Mouse (Mus musculus) left cerebral cortex, postnatal 36 days (tissue): Measurements from ENCODE around the gene Mat2b. TPM values are rescaled to one million over a fixed set of nuclear protein-coding genes. Genes with fewer than 3 reads are reported as not detected.
"Not testable (repeated sequence)": the region's sequence is repeated elsewhere in the genome, so short reads cannot be mapped to it uniquely, and the experiment has no call there.

Source experiments
- DNase-seq, 2 experiments: peaks; one replicate each; pipeline ENCODE4 v3.0.0; 2021 to 2022; ENCODE audit warnings: low spot score in 2 of 2, mixed read lengths in 1 of 2
- intact Hi-C: fragments of 180-260 bp; cut with DNase I; formaldehyde crosslinking; loops from one replicate; pipeline ENCODE4 v1.15.1; 2025
- total RNA-seq, 2 experiments: library from RNA; stranded (reverse); gene quantifications; 2 replicates each; pipeline ENCODE4 v1.2.3; 2021

Mat2b gene
- total RNA-seq: 100 to 1,000 TPM; 160 to 179 TPM

DNA sequence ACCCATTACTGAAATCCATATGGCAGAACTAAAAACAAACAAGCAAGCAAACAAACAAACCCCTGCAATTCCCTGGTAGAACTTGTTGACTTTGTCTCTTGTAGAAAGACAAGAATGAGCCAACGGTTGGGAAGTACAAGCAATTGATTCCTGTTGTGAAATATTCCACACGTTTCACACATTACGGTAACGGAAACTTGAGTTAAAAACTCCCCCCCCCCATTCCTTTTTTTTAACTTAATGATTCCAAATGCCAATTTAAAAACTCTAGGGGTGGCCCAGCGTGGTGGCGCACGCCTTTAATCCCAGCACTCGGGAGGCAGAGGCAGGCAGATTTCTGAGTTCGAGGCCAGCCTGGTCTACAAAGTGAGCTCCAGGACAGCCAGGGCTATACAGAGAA lies at the start of gene Mat2b:
Gene Mat2b, minus strand, starts transcription at position 101 of the 400 bp plus-strand sequence.
- intact Hi-C loops: no loop called here
- DNase-seq: no peak

DNA sequence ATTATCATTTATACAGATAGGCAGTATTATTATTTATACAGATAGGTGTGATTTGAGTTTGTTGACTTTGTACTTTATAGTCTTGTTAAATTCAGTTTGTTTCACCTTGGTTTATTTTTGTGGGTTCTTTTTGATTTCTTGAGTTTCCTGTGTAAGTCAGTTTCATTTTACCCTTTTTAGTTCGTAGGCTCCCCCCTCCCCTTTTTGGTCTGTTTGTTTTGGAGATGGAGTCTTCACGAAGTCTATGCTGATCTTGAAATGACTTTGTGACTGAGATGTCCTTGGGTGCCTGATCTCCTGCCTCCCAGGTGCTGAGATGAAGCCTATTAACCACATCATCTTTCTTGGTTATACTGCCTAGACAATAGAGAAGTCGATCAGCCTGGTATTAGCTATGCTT lies 49.3 kb upstream of the Mat2b start:
- DNase-seq: no peak
- intact Hi-C loops: no loop called here

DNA sequence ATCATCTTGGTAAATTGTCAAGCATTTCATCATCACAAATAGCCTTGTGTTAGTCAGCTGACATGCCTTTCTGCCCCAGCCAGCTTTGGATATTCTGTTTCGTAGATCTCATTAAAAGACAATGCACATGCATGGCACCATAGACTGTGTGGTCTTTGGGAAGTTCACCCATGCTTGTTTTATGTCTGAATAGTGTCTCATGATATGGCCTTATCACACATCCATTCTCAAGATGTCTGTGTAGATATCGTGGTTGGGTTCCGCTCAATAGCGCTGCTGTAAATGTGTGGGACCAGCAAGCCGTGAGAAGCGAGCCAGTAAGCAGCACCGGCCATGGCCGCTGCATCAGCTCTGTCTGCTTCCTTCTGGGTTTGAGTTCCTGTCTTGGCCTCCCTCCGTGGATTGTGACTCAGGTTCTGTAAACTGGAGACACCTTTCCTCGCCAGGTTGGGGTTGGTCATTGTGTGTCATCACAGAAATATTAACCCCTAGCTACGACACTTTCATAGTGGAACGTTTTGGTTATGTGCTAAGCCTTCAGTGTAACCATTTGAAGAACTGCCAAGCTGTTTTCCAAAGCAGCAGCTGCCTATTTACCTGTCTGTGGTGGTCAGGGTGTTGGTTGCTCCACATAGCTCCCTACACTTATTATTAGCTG lies 46.7 kb upstream of the Mat2b start:
- DNase-seq: no peak
- intact Hi-C loops: no loop called here

DNA sequence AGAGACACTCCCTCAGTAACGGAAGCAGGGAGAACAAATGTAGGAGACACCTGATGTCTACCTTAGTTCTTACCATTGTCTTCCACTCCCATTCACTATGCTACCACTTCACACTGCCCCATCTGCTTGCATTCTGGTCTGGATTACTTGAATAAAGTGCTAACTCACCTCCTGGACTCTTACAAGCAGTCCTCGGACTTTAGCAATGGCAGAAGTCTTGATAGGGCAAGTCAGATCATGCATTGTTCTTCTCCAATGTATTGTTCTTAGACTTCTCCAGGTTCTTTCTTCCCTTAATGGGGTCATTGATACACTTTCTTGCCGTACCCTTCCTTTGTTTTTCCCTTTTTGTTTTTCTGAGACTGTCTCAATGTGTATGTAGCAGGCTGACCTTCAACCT lies 42.4 kb upstream of the Mat2b start:
- intact Hi-C loops: no loop called here
- DNase-seq: no peak

DNA sequence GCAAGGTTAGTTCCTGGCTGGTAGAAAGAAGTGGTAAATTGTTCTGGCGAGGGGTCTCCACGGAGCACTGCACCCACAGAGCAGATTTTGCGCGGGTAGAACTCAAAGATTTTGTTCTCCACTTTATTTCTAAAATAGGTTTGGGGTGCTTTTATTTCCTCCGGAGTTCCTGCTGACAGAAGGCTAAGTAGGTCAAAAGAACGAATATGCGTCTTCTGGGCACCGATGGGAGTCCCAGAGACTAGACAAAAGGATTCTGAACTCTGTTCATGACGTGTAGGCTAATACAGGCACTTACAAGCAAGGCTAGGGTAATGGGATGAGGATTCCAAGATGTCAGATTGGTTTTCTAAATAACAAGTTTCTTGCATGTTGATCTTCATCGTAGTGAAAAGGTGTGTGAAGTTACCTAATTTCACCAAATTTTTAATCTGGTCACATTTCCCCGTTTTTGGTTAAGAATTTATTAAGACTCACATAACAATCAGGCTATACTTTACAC lies 39.3 kb upstream of the Mat2b start:
- DNase-seq: no peak
- intact Hi-C loops: no loop called here

DNA sequence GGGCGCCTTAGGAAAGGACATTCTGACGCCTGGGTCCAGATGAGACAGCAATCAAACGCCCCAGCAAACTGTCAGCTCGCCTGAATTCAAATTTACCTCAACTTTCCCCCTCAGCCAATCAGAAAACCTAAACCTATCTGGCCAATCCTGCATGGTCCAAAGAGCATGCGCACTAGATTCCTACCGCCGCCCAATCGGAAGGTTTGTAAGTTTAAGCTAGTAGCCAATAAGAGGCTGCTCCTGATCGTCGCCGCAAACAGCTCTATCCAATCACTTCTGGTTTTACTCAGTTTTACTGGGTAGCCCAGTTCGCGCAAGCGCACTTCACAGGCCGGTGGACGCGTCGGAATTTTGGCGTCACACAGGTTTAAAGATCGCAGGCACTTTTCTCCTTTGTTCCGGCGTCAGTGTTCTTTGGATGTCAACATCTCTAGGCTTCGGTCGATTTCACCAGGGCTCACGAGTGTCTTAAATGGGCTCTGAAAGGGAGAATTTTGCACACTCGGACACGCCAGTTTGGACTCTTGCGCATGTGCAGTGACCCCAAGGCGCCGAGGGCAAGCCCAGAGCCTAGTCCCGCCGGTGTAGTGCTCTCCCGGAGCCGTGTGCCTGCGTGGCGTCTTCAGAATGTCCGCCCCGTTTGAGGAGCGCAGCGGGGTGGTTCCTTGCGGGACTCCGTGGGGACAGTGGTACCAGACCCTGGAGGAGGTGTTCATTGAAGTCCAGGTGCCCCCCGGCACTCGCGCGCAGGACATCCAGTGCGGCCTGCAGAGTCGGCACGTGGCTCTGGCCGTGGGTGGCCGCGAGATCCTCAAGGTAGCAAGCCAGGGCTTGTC lies 38.6 kb upstream of the Mat2b start, which contains the start of the genes Hmmr and Nudcd2:
Gene Hmmr, minus strand, starts transcription at position 84 of the 836 bp plus-strand sequence.
Gene Nudcd2, plus strand, starts transcription at position 329 of the 836 bp plus-strand sequence.
- intact Hi-C loops: loop anchor here (2.0 kb wide), 1 partner anchor 41 kb away; no protein-coding TSS in a partner anchor
- DNase-seq: peak; percentile 91 to 94

DNA sequence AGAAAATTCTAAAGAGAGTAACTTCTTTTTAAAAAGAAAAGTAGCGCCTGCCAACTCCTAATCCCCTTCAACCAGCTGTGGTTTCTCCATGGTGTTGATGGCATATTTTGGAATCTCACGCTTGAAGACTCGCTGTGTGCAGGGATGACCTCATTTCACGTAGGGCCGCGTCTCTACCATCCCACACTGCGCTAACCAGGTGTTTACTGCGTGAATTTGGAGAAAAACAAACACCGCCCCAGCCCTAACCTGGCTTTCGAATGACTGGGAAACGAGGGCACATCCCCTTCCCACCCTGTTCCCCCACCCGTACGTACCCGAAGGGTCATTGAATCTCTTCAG lies 38.0 kb upstream of the Mat2b start:
- no peak for DNase-seq
- intact Hi-C loops: loop anchor here (2.0 kb wide), 1 partner anchor 40 kb away; no protein-coding TSS in a partner anchor

DNA sequence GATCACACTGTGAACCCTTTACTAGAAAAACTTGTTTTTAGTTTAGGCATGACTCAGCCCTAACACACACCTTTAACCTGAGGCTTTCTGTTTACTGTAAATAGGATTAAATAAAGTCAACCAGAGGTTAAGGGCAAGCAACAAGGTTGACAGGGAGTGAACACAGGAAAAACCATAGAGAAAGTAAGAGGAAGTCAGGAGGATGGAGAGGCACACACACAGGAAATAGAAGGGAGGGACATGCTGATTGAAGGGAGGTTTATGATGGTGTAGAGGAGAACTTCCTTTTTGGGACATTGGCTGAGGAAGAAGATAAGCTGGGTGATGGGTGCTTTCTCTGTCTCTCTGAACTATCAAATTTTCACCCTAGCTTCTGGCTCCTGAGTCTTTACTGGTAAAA lies 23.3 kb upstream of the Mat2b start:
- intact Hi-C loops: no loop called here
- no peak for DNase-seq

DNA sequence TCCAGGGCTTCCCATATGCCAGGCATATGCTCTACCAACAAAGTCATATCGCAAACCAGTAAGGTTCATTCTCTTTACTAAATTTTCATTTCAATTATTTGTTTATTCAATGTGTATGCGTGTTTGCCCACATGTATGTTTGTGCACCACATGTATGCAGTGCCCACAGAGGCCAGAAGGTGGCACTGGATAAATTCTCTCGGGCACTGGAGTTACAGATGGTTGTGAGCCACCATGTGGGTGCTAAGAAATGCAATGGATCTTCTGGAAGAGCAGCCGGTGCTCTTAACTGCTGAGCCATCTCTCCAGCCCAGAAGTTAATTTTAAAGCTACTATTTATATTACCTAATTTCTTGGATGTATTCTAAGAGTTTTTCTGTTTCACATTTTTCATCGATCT lies 20.5 kb upstream of the Mat2b start:
- no peak for DNase-seq
- intact Hi-C loops: no loop called here

DNA sequence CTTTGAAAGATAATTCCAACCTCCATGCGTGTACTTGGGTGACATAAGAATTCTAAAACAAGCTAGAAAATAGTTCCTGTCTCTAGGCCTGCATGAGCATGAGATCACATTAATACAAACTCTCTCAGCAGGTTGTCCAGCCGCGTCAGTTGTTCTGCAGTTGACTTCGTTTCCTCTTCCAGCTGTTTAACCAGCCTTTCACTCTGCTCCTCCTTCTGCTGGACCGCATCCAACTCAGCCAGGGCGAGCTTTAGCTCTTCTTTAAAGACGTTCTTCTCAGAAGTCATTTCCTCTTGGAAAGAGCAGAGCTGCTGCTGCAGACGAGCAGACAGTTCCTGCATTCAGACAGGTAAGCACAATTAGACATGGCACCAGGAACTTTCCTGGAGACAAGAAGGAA lies 18.9 kb upstream of the Mat2b start:
- intact Hi-C loops: no loop called here
- DNase-seq: no peak

DNA sequence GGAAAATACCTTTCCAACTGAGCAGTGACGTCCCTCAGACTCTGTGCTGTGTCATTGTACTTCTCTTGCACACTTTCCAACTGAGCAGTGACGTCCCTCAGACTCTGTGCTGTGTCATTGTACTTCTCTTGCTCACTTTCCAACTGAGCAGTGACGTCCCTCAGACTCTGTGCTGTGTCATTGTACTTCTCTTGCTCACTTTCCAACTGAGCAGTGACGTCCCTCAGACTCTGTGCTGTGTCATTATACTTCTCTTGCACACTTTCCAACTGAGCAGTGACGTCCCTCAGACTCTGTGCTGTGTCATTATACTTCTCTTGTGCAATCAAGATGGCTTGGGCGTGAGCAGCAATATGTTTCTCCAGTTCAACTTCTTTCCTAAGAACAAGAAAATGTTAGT lies 14.9 kb upstream of the Mat2b start:
- intact Hi-C loops, DNase-seq: not testable (repeated sequence)

DNA sequence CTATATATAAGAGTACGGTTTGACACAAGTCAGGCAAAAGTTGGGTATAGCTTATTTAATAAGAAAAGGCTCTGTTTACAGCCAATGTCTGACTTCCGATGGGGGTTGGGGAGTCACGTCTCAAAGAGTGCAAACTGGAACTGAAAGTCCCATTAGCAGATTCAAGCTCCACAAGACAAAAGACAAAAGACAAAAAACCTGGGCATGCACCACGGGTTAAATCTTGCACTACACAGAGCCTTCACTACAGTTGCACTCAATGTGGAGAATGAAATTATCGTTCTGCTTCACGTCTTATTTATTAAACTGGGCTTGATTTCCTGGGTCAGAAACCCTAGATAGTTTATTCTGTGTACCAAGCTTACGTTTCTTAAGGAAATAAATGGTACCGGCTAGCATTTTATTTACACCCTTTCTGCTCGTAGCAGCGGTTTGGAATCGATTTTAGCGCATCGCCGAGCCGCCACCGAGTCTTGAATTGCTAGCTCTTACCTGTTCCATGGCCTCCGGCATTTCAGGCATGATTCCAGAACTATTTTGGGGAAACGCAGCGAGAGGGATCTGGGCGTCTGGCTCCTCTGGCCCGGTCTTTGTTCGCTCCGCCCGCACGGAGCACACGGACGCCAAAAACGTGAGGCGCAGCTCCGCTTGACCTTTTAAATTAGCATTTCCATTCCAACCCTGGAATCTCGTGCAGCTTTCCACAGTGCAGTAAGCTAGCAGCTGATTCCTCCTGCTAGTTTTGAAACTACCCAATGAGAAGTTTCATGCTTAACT lies 504 bp downstream of the Mat2b start:
- DNase-seq: peak; percentile 60
- intact Hi-C loops: loop anchor here (5.0 kb wide), 1 partner anchor 58 kb away; no protein-coding TSS in a partner anchor

DNA sequence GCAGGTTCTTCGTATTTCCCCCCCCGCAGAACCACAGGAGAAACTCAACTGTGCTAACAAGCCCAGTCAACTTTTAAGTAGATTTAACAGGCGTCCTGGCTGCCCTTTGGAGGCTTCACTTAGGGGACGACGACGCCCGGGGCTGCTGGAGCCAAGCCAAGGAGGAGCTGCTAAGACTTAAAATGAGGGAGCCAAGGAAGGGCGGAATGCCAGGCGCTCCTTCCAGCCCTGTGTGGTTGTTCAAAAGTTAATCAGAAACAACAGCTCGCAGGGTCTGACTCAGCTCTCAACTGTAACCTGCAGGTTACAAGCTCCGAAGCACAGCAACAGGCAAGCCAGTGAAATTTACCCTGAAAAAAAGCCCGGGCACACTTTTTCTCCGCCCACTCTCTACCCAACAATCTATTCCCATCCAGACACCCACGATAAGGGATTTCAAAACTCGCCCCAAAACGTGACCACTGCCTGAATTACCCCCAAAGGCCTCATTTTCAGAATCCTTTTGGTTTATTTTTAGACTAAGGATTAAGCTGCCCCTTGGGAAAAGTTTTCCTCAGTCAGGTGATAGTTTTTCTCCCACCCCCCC lies 1.5 kb downstream of the Mat2b start:
- intact Hi-C loops: loop anchor here (2.0 to 5.0 kb wide), 2 partner anchors 39 to 59 kb away; partner anchors contain the start of genes Hmmr and Nudcd2
- DNase-seq: peak; percentile 53 to 61

DNA sequence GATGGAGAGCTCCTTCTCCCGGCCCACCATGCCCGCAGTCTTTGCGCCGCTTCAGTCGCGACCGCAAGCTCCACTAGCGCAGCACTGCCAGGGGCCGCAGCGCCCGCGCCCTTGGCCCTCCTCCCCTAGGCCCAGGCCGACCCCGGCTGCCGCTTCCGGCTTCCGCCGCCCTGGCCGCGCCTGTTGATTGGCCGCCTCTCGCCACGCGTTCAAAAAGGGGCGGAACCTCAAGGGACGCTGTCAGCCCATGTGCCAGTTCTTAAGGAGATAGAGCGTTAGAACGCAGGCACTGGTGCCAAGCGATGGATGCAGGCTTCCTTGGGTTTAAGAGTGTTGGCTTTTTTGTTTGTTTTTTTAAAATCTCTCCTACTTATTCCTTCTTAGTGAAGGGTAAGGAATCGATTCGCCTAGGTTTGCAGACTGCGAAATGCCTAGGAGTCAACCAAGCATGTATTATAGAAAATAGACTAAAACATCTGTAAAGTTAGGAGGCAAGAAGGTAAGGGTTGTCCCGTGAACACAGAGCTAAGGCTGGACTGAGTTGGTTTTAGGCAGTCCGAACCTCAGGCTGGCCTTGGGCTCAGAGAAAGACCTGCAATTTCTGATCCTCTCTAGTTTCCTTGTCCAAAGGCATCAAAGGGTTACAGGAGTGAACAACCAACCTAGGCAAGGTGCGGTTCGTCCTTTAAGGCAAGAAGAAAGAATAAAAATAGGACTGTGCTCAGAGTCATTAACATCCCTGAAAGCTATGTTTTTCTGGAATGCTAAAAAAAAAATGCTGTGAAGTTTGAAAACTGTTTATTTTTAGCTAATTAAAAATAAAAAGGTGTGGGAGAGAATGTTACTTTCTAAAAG lies 2.3 kb downstream of the Mat2b start:
- peak; percentile 94 to 95 for DNase-seq
- intact Hi-C loops: loop anchor here (2.0 to 5.0 kb wide), 2 partner anchors 40 to 60 kb away; partner anchors contain the start of genes Hmmr and Nudcd2

DNA sequence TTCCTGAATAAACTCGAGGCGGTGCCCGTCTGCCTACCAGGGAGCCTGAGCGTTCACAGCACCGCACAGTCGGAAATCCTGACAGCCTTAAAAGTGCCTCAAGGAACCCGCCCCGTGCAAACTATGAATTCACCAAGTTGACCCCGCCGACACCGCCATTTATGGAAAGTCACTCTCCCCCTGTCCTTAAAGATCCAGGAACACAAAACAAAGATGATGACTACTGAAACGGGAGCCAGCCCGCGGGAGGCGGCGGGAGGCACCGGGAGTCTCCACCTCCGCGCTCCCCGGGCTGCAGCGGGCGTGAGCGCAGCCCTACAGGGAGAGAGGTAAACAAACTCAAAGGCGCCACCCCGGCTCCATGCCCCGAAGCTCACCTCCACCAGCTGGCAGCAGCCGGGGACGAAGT lies 2.9 kb downstream of the Mat2b start:
- intact Hi-C loops: loop anchor here (2.0 to 5.0 kb wide), 2 partner anchors 41 to 60 kb away; partner anchors contain the start of genes Hmmr and Nudcd2
- DNase-seq: no peak

DNA sequence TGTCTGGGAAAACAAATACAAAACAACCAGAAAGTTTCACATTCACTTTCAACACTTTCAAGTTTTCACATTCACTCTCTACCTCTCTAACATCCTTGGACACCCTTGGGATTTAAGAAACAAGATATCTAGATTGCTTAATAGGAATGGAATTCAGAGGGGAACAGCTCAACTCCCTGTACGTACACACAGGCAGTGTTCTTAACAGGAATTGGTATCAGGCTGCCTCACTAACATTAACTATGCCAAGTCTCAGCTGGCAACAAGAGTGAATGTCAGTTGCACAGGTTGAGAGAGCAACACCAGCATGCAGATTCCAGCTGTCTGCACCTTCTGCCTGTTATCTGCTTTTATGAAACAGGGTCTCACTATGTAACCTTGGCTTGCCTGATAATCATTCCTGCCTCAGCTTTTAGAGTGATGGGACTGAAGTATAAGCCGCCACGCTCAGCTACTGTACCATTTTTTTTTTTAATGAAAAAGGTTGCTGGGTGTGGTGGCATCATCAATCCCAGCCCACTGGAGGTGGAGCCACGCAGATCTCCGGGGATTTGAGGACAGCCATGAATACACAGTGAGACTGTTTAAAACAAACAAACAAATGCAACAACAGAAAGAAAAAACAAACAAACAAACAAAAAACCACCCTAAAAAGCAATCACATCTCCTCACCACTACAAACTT lies 4.4 kb downstream of the Mat2b start:
- intact Hi-C loops: loop anchor here (5.0 kb wide), 1 partner anchor 62 kb away; no protein-coding TSS in a partner anchor
- no peak for DNase-seq

DNA sequence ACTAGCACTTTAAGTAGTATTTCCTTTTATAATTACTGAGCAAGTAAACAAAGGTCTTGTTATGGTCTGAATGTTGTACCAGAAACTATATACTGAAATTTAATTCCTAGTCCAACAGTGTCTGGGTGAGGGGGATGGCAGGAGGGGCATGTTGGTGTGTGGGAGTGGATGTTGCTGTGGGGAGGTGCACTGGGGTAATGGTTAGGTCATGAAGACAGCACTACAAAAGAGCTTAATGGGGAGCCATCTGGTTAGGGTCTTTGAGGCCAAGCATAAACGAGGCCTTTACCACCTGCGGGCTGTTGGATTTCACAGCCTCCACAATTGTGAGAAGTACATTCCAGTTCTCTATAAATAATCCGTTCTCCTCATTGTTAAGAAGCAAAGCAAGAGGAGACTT lies 11.7 kb downstream of the Mat2b start:
- intact Hi-C loops: no loop called here
- DNase-seq: no peak

DNA sequence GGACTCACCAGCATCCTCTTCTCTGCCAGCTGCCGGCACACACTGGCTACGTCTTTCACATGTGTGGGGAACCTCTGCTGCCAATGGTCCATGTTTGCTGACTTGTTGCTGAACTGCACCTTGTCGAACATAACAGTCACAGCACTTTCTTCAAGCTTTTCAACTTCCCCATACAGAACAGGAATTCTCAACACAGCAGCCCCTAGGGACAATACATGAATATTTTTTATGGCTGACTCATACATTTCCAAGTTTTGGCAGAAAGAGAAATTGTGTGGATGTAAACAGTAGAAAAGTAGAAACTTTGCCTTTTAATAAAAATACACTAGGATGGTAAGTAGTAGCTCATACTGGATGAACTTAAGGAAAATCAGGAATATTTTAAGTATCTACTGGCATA lies 12.5 kb downstream of the Mat2b start:
- no peak for DNase-seq
- intact Hi-C loops: no loop called here
